Mouse (Mus musculus) small intestine, adult 2 months (tissue): ENCODE measurements around the gene Arhgef3.

Experiments used
- CTCF ChIP-seq: fragments of 200-500 bp; IDR thresholded peaks from 2 replicates; pipeline ENCODE4 v1.5.1; 2012; ENCODE audit warnings: low read depth, mild to moderate bottlenecking, control low read depth, inconsistent platforms, low read length, moderate library complexity, mixed read lengths; ENCODE audit not compliant: insufficient replicate concordance, insufficient read length; ENCODE audit errors: extremely low read depth
- POLR2A ChIP-seq: fragments of 200-500 bp; IDR thresholded peaks from 2 replicates; pipeline ENCODE4 v1.6.1; 2012; ENCODE audit warnings: low read depth, mild to moderate bottlenecking, control low read depth, inconsistent platforms, low read length, moderate library complexity

GRCm38 (mm10) chr14:27272072-27272834 lies 157.6 kb downstream of the Arhgef3 start:
- TF ChIP-seq CTCF (no peak), POLR2A (no peak)
